Mouse (Mus musculus): Measurements from ENCODE around the gene Llgl2. TPM values are rescaled to one million over a fixed set of nuclear protein-coding genes. Genes with fewer than 3 reads are reported as not detected.

Llgl2 gene
- polyA plus RNA-seq, 1 experiment from 2014 or later = 31.9 TPM

- H3K4me2 ChIP-seq = peak overlapping the region; percentile 95
- no peaks in the 10 kb centered on the region for H3K9me3 ChIP-seq (ENCODE audit: low read depth, low read length)
- H3K4me3 ChIP-seq (ENCODE audit: low read depth, low read length) = peak overlapping the region; percentile 3
- H3K4me1 ChIP-seq (ENCODE audit: insufficient read depth) = peaks cover 38% of the 10 kb centered on the region
- ATAC-seq (ENCODE audit: insufficient read depth) = peak; percentile 5; the same call in 1 of the 2 replicates
- TF ChIP-seq CTCF (IDR thresholded peaks at IDR 0.05; ENCODE audit: low read depth) = no peak
- peak overlapping the region; percentile 76 for H3K27ac ChIP-seq (ENCODE audit: low read depth)
- peak; percentile 68 for DNase-seq
- H3K27me3 ChIP-seq (ENCODE audit: insufficient read depth, low read length) = no peaks in the 10 kb centered on the region
- peak overlapping the region; percentile 39; the same call in 1 of the 2 replicates for H3K9ac ChIP-seq
- H3K36me3 ChIP-seq (ENCODE audit: insufficient read depth) = peaks cover 42% of the 10 kb centered on the region
- 53% methylated on average over 8 of the region's 8 CpGs for WGBS
Measured at GRCm38 (mm10) chr11:115809311-115809781, 14.5 kb upstream of the Llgl2 start.

- DNase-seq (peak; percentile 75), ATAC-seq (ENCODE audit: insufficient read depth) (no peak)
- Histone ChIP-seq H3K4me3 (ENCODE audit: low read depth, low read length) (peak overlapping the region; percentile 86), H3K9ac (0 out of 2 replicates have a peak overlapping the region, but pooled peaks have one; percentile 29), H3K36me3 (ENCODE audit: insufficient read depth) (peaks cover 32% of the 10 kb centered on the region), H3K4me2 (peak overlapping the region; percentile 95), H3K4me1 (ENCODE audit: insufficient read depth) (peaks cover 38% of the 10 kb centered on the region), H3K27ac (ENCODE audit: low read depth) (peak overlapping the region; percentile 76), H3K27me3 (ENCODE audit: insufficient read depth, low read length) (no peaks in the 10 kb centered on the region), H3K9me3 (ENCODE audit: low read depth, low read length) (no peaks in the 10 kb centered on the region)
- WGBS = 42% methylated on average over 14 of the region's 14 CpGs
- TF ChIP-seq CTCF (IDR thresholded peaks at IDR 0.05; ENCODE audit: low read depth) = no peak
Measured at GRCm38 (mm10) chr11:115810377-115810776, 13.5 kb upstream of the Llgl2 start.

- peak overlapping the region; percentile 86 for H3K4me3 ChIP-seq (ENCODE audit: low read depth, low read length)
- peak overlapping the region; percentile 95 for H3K4me2 ChIP-seq
- H3K9ac ChIP-seq = peak overlapping the region; percentile 86
- peak overlapping the region; percentile 25; the same call in 1 of the 2 replicates for H3K27ac ChIP-seq (ENCODE audit: low read depth)
- WGBS = 70% methylated on average over 20 of the region's 20 CpGs
- H3K36me3 ChIP-seq (ENCODE audit: insufficient read depth) = peaks cover 26% of the 10 kb centered on the region
- peaks cover 38% of the 10 kb centered on the region for H3K4me1 ChIP-seq (ENCODE audit: insufficient read depth)
- TF ChIP-seq CTCF (IDR thresholded peaks at IDR 0.05; ENCODE audit: low read depth) = no peak
- H3K9me3 ChIP-seq (ENCODE audit: low read depth, low read length) = no peaks in the 10 kb centered on the region
- ATAC-seq (ENCODE audit: insufficient read depth) (no peak), DNase-seq (no peak)
- H3K27me3 ChIP-seq (ENCODE audit: insufficient read depth, low read length) = no peaks in the 10 kb centered on the region
Measured at GRCm38 (mm10) chr11:115811381-115812093, 12.3 kb upstream of the Llgl2 start.

DNA sequence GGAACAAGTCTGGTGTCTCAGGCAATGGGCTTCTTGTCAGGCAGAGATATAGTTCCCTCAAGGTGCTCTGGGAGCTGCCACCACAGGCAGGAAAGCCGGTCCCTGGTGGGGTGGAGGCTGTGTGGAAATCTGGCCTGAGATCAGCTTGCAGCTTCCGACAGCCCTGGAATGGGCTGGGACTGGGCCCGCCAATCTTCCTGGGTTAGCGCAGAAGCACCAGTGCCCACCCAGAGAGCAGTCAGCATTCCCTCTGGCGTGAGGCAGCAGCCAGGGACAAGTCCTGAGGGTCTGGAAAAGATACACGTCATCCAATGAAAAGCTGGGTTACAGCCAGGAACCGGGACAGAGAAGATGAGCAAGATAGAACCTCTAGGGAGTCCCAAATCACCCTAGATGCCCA is 11.8 kb upstream of the Llgl2 start:
- H3K4me1 ChIP-seq (ENCODE audit: insufficient read depth) = peaks cover 38% of the 10 kb centered on the region
- TF ChIP-seq CTCF (IDR thresholded peaks at IDR 0.05; ENCODE audit: low read depth) = no peak
- 36% methylated on average over 7 of the region's 7 CpGs for WGBS

DNA sequence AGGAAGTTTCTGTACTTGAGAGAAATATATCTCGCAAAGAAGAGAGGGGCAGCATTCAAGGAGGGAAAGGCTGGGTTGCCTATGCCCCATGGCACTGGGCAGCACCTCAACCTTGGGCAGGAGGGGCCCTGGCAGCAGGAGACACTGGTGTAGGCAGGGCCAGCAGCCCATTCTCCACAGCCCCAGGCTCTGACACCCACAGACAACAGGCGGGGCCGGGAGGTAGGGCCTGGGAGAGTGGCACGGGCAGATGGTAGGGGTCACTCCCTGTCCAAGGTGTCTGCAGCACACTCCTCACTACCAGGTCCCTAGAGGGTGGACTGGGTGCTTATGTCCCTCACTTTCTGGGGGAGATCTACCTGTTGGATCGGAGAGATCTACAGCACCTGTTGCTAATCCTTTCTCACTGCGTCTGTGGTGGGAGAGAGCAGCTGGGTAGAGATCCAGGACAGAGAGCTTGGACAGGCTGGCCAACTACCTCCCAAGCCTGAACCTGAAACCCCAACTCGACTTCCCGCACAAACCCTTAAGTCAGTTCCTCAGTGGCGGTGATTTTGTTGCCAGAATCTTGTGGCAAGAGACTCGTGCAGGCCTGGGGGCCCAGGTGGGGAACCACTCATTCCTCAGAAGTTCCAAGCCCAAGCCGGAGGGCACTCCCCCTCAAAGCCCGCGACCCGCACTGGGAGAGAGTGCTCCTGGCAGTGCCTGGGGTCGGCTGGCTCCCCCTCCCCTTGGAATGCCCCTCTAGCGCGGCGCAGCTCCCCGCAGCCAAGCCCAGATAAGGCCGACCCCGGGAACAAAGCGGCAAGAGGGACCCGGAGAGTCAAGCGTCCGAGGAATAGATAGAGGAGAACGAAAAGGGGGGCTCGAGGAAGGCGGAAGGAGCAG is 11.1 kb upstream of the Llgl2 start:
- Histone ChIP-seq H3K9me3 (ENCODE audit: low read depth, low read length) (no peaks in the 10 kb centered on the region), H3K27ac (ENCODE audit: low read depth) (peak overlapping the region; percentile 87), H3K36me3 (ENCODE audit: insufficient read depth) (peaks cover 25% of the 10 kb centered on the region), H3K4me3 (ENCODE audit: low read depth, low read length) (peak overlapping the region; percentile 86), H3K9ac (peak overlapping the region; percentile 86), H3K4me2 (peak overlapping the region; percentile 95), H3K4me1 (ENCODE audit: insufficient read depth) (peaks cover 38% of the 10 kb centered on the region), H3K27me3 (ENCODE audit: insufficient read depth, low read length) (no peaks in the 10 kb centered on the region)
- peak; percentile 49 for DNase-seq
- peak; percentile 8; the same call in 1 of the 2 replicates for ATAC-seq (ENCODE audit: insufficient read depth)
- 4% methylated on average over 28 of the region's 28 CpGs for WGBS
- no peak for TF ChIP-seq CTCF (IDR thresholded peaks at IDR 0.05; ENCODE audit: low read depth)

More for the DNA sequence above, 11.8 kb upstream of the Llgl2 start:
- Histone ChIP-seq H3K36me3 (ENCODE audit: insufficient read depth) (peaks cover 26% of the 10 kb centered on the region), H3K27ac (ENCODE audit: low read depth) (peak overlapping the region; percentile 25; the same call in 1 of the 2 replicates), H3K27me3 (ENCODE audit: insufficient read depth, low read length) (no peaks in the 10 kb centered on the region), H3K4me2 (peak overlapping the region; percentile 95), H3K9me3 (ENCODE audit: low read depth, low read length) (no peaks in the 10 kb centered on the region), H3K4me3 (ENCODE audit: low read depth, low read length) (peak overlapping the region; percentile 86), H3K9ac (peak overlapping the region; percentile 86)
- ATAC-seq (ENCODE audit: insufficient read depth) (no peak), DNase-seq (no peak)

DNA sequence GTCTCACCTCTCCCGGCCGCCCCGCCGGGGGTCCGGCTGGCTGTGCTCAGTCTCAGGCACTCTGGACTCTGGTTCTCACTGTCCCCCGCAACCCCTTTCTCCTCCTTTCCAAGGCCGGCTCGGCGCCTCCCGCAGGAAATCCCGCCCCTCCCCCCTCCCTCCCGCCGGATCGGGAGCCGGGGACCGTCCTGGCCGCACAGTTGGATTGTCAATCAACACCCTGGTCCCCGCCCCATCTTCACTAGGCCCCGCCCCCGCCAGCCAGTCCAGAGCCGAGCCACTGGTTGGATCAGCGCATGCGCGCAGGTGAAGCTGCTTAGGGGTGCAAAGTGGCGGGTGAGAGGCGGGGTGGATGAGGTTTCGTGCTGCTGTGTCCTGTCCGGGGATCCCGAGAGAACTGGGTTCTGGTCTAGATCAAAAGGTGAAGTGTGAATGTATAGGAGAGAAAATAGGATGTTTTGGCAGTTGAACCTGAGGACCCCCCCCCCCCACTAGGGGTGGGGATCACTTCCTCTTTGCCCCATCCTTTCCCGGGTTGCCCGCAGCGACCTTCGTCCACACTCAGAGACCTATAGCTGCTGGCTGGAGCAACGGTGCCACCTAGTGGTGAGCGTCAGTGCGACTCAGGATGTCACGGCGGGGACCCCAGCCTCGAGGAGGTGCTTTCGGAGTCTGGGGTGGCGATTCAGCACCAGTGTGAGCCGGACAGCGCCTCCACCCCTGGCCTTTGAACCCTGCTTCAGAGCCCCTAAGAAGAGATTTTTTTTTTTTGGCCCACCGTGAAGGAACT is 10.1 kb upstream of the Llgl2 start, which contains the start of gene Caskin2:
TSS of gene Caskin2 (minus strand) at position 133 of the 790 bp plus-strand sequence.
- Histone ChIP-seq H3K27ac (ENCODE audit: low read depth) (peak within 1 kb of the TSS; percentile 87), H3K4me2 (peak within 1 kb of the TSS; percentile 95), H3K36me3 (ENCODE audit: insufficient read depth) (peaks cover 32% of the 10 kb centered on the region), H3K9ac (peak within 1 kb of the TSS; percentile 86), H3K4me1 (ENCODE audit: insufficient read depth) (peaks cover 34% of the 10 kb centered on the region), H3K4me3 (ENCODE audit: low read depth, low read length) (peak within 1 kb of the TSS; percentile 86), H3K27me3 (ENCODE audit: insufficient read depth, low read length) (no peaks in the 10 kb centered on the region), H3K9me3 (ENCODE audit: low read depth, low read length) (no peaks in the 10 kb centered on the region)
- DNase-seq = peak; percentile 98
- TF ChIP-seq CTCF (IDR thresholded peaks at IDR 0.05; ENCODE audit: low read depth) = peak; percentile 99
- peak; percentile 88 for ATAC-seq (ENCODE audit: insufficient read depth)
- under 1% methylated on average over 43 of the region's 44 CpGs for WGBS

Data from lung, embryonic 14.5 days (tissue).